Mouse (Mus musculus) cerebellum, adult 2 months (tissue): ENCODE measurements around the gene Eipr1.

Experiments used
- CTCF ChIP-seq: fragments of 200-500 bp; IDR thresholded peaks from 2 replicates; pipeline ENCODE4 v1.5.1; 2011; ENCODE audit warnings: low read depth, mild to moderate bottlenecking, control low read depth, low read length, moderate library complexity, borderline replicate concordance; ENCODE audit not compliant: insufficient read depth
- POLR2A ChIP-seq: fragments of 200-500 bp; IDR thresholded peaks from 2 replicates; pipeline ENCODE4 v1.6.1; 2011; ENCODE audit warnings: low read length, control low read depth, borderline replicate concordance; ENCODE audit not compliant: insufficient read depth

DNA sequence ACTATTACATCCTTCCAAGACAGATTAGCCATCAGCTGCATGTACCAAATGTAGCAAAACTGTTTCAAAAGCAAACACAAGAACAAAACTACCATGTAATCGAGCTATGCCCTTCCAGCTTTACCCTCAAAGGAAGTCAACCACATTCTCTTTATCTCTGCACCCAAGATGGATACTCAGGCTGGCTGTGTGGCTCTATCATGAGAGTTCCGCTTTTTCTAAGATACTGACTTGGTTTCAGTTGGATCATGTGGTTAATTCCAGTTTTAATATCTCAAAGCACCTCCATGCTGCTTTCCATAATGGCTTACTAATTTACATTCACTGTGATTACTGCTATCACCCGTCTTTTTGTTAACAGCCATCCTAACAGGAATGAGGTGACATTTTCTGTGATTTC, 8.3 kb upstream of the Eipr1 start:
- TF ChIP-seq CTCF (no peak), POLR2A (no peak)
